Mouse (Mus musculus) urinary bladder, postnatal 4 days (tissue): ENCODE measurements around the gene Pam16.
"Not testable (repeated sequence)": the region's sequence is repeated elsewhere in the genome, so short reads cannot be mapped to it uniquely, and the experiment has no call there.

Experiments used
- DNase-seq, 2 experiments: peaks; one replicate each; pipeline ENCODE4 v3.0.0; 2021 to 2022; ENCODE audit warnings: low spot score in 2 of 2

The Pam16 gene

GRCm38 (mm10) chr16:4592909-4593875 lies 31.6 kb downstream of the Pam16 start:
- DNase-seq, result peak in 1 of 2 experiments; percentile 48

GRCm38 (mm10) chr16:4590236-4590635 lies 34.6 kb downstream of the Pam16 start:
- no peak for DNase-seq

- no peak for DNase-seq
These were observed 37.1 kb downstream of the Pam16 start for GRCm38 (mm10) chr16:4587516-4588210.

GRCm38 (mm10) chr16:4586531-4587123 lies 38.2 kb downstream of the Pam16 start:
- DNase-seq, result peak; percentile 97 to 99

- no peak for DNase-seq
These were observed 38.9 kb downstream of the Pam16 start for GRCm38 (mm10) chr16:4585642-4586530.

GRCm38 (mm10) chr16:4584438-4584837 lies 40.4 kb downstream of the Pam16 start:
- no peak for DNase-seq

GRCm38 (mm10) chr16:4583807-4584206 lies 41.0 kb downstream of the Pam16 start:
- no peak for DNase-seq

- DNase-seq, result not testable (repeated sequence)
These were observed 43.6 kb downstream of the Pam16 start for GRCm38 (mm10) chr16:4581179-4581578.

- no peak for DNase-seq
These were observed 46.2 kb downstream of the Pam16 start for GRCm38 (mm10) chr16:4578630-4579029.

- DNase-seq, result no peak
These were observed 47.9 kb downstream of the Pam16 start for GRCm38 (mm10) chr16:4576873-4577272.

- no peak for DNase-seq
These were observed 48.8 kb downstream of the Pam16 start for GRCm38 (mm10) chr16:4576038-4576437.

GRCm38 (mm10) chr16:4570737-4571136 lies 54.1 kb downstream of the Pam16 start:
- DNase-seq, result no peak

- DNase-seq, result peak; percentile 63 to 90
These were observed 56.9 kb downstream of the Pam16 start for GRCm38 (mm10) chr16:4567912-4568311.
